Mouse (Mus musculus) lung, postnatal 0 days (tissue): ENCODE data around the gene Dlgap5.

ENCODE experiments used
- CTCF ChIP-seq: IDR thresholded peaks from 2 replicates; pipeline ENCODE4 v1.5.1; 2016; ENCODE audit warnings: antibody characterized with exemption, mild to moderate bottlenecking
- EP300 ChIP-seq: IDR thresholded peaks from 2 replicates; pipeline ENCODE4 v1.6.1; 2016; ENCODE audit warnings: antibody characterized with exemption, mild to moderate bottlenecking, control low read depth

GRCm38 (mm10) chr14:47361418-47361817 is 56.8 kb downstream of the Dlgap5 start:
- no peak for TF ChIP-seq EP300
- no peak for TF ChIP-seq CTCF
